Comparison of ENCODE assay signal across 7 mouse cellular contexts in the genomic region with DNA sequence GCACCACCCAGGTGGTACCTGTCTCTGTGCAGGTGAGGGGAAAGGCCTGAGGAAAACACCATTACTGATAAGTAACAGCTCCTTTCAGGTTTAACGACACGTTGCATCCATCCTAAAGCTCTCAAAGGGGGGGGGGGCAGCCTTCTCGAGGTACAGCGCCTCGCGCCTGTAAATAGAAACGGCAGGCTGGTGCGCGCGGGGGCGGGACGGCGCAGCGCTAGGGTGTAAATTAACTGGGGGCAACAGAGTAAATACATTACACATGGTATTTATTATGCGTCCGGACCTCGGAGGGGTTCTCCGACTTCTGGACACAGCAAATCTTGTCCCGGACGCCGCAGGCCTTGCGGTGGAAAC.
DNase-seq lines count a peak whose midpoint lies in the region; ATAC-seq and TF ChIP-seq lines count a peak whose summit lies in the region.

No protein-coding gene starts in this region.

- WGBS in lung, adult 2 months = 17% methylated on average over 22 of the region's 22 CpGs
- 6% methylated on average over 21 of the region's 22 CpGs for WGBS in intestine, embryonic 16.5 days
- 10% methylated on average over 21 of the region's 22 CpGs for WGBS in neural tube, embryonic 14.5 days

- ATAC-seq in intestine, embryonic 16.5 days = 0 out of 2 replicates have a peak, but pooled peaks have one; percentile 4
- ATAC-seq in neural tube, embryonic 14.5 days (ENCODE audit: low read depth) = peak; percentile 50

- no peak for TF ChIP-seq CTCF in lung, adult 2 months (IDR thresholded peaks at IDR 0.05; ENCODE audit: insufficient read depth, low read length)
- no peak for TF ChIP-seq CTCF in embryonic fibroblast, embryonic 13.5 days (IDR thresholded peaks at IDR 0.05; ENCODE audit: borderline replicate concordance, insufficient read depth, low read length)

- H3K4me3 ChIP-seq in lung, adult 2 months (replicated peaks; ENCODE audit: extremely low read depth, low read depth, low read length) = peak overlapping the region; percentile 24
- H3K4me3 ChIP-seq in embryonic fibroblast, embryonic 13.5 days (ENCODE audit: insufficient read depth, low read length) = peak overlapping the region; percentile 57
- H3K4me3 ChIP-seq in intestine, embryonic 16.5 days (ENCODE audit: low read length) = peak overlapping the region; percentile 52
- peak overlapping the region; percentile 32 for H3K4me3 ChIP-seq in neural tube, embryonic 14.5 days (ENCODE audit: low read depth, low read length)

- H3K4me1 ChIP-seq in lung, adult 2 months (ENCODE audit: control insufficient read depth, insufficient read depth, low read length) = 0 out of 2 replicates have a peak, but pooled peaks cover 3% of the 10 kb centered on the region
- no peaks in the 10 kb centered on the region for H3K4me1 ChIP-seq in embryonic fibroblast, embryonic 13.5 days (ENCODE audit: control insufficient read depth, insufficient read depth, low read length)
- H3K4me1 ChIP-seq in intestine, embryonic 16.5 days (ENCODE audit: control insufficient read depth, insufficient read depth, low read length) = 0 out of 2 replicates have a peak, but pooled peaks cover 4% of the 10 kb centered on the region
- peaks cover 7% of the 10 kb centered on the region; the same call in 1 of the 2 replicates for H3K4me1 ChIP-seq in neural tube, embryonic 14.5 days (ENCODE audit: control insufficient read depth, insufficient read depth, low read length)

- H3K4me2 ChIP-seq in intestine, embryonic 16.5 days (ENCODE audit: low read depth, low read length) = peak overlapping the region; percentile 78
- peak overlapping the region; percentile 52 for H3K4me2 ChIP-seq in neural tube, embryonic 14.5 days (ENCODE audit: low read depth, low read length)

- no peak for DNase-seq in lung, adult 2 months
- no peak for DNase-seq in lung, adult 18-20 months
- DNase-seq in spleen, postnatal 36 days (ENCODE audit: low spot score in 2 of 2) = no peak
- no peak for DNase-seq in urinary bladder, adult 2 months (ENCODE audit: low spot score)

- H3K9me3 ChIP-seq in intestine, embryonic 16.5 days (ENCODE audit: control insufficient read depth, low read length) = no peaks in the 10 kb centered on the region
- no peaks in the 10 kb centered on the region for H3K9me3 ChIP-seq in neural tube, embryonic 14.5 days (ENCODE audit: control insufficient read depth, low read length)

- peak overlapping the region; percentile 66 for H3K9ac ChIP-seq in intestine, embryonic 16.5 days (ENCODE audit: low read depth, low read length)
- H3K9ac ChIP-seq in neural tube, embryonic 14.5 days (replicated peaks; ENCODE audit: low read depth, low read length) = peak overlapping the region; percentile 54

- no peak for TF ChIP-seq POLR2A in lung, adult 2 months (IDR thresholded peaks at IDR 0.05; ENCODE audit: borderline replicate concordance, extremely low read depth, low read depth, low read length)
- no peak for TF ChIP-seq POLR2A in embryonic fibroblast, embryonic 13.5 days (IDR thresholded peaks at IDR 0.05; ENCODE audit: low read depth, low read length)

- peaks cover 21% of the 10 kb centered on the region for H3K27me3 ChIP-seq in intestine, embryonic 16.5 days (replicated peaks; ENCODE audit: control insufficient read depth, insufficient read depth, low read length)
- no peaks in the 10 kb centered on the region for H3K27me3 ChIP-seq in neural tube, embryonic 14.5 days (ENCODE audit: control insufficient read depth, insufficient read depth, low read length)

- H3K27ac ChIP-seq in embryonic fibroblast, embryonic 13.5 days (ENCODE audit: insufficient read depth, low read length) = no peak overlapping the region
- peak overlapping the region; percentile 28; the same call in 1 of the 2 replicates for H3K27ac ChIP-seq in intestine, embryonic 16.5 days (ENCODE audit: low read length)
- H3K27ac ChIP-seq in neural tube, embryonic 14.5 days (ENCODE audit: low read depth, low read length) = peak overlapping the region; percentile 81

- no peaks in the 10 kb centered on the region for H3K36me3 ChIP-seq in intestine, embryonic 16.5 days (ENCODE audit: control insufficient read depth, insufficient read depth, low read length)
- H3K36me3 ChIP-seq in neural tube, embryonic 14.5 days (ENCODE audit: control insufficient read depth, insufficient read depth, low read length) = no peaks in the 10 kb centered on the region
